Mouse (Mus musculus) limb, embryonic 14.5 days (tissue): Measurements from ENCODE around the gene Gm43738. TPM values are rescaled to one million over a fixed set of nuclear protein-coding genes. Genes with fewer than 3 reads are reported as not detected.

Experiments used
- ATAC-seq: fragments of 200-750 bp; cut with Nextera tagmentation; 2 replicates; pipeline ENCODE4 v1.8.0; 2017; ENCODE audit warnings: low read depth, moderate number of reproducible peaks, moderate TSS enrichment; ENCODE audit not compliant: low FRiP score
- DNase-seq: peaks from one replicate; pipeline ENCODE4 v3.0.0-alpha.2; 2015; ENCODE audit warnings: low spot score
- H3K27ac ChIP-seq: fragments of 300-500 bp; sonication (generic); replicated peaks from 2 replicates; pipeline ENCODE4 v1.5.1; 2014; ENCODE audit warnings: low read depth, mild to moderate bottlenecking, low read length, moderate library complexity, mixed read lengths
- H3K27me3 ChIP-seq: fragments of 300-500 bp; sonication (generic); 2 replicates; pipeline ENCODE4 v1.6.1; 2014; ENCODE audit warnings: low read length, mixed read lengths; ENCODE audit not compliant: control insufficient read depth, insufficient read depth
- H3K36me3 ChIP-seq: fragments of 300-500 bp; sonication (generic); 2 replicates; pipeline ENCODE4 v1.6.1; 2014; ENCODE audit warnings: mild to moderate bottlenecking, low read length, moderate library complexity, mixed read lengths; ENCODE audit not compliant: control insufficient read depth, insufficient read depth
- H3K4me1 ChIP-seq: fragments of 300-500 bp; sonication (generic); 2 replicates; pipeline ENCODE4 v1.6.1; 2014; ENCODE audit warnings: antibody characterized with exemption, low read length, mixed read lengths; ENCODE audit not compliant: control insufficient read depth, insufficient read depth
- H3K4me2 ChIP-seq: fragments of 300-500 bp; sonication (generic); replicated peaks from 2 replicates; pipeline ENCODE4 v1.6.1; 2014; ENCODE audit warnings: low read depth, mild to moderate bottlenecking, low read length, moderate library complexity; ENCODE audit not compliant: severe bottlenecking
- H3K4me3 ChIP-seq: fragments of 300-500 bp; sonication (generic); replicated peaks from 2 replicates; pipeline ENCODE4 v1.5.1; 2014; ENCODE audit warnings: low read length
- H3K9ac ChIP-seq: fragments of 300-500 bp; sonication (generic); 2 replicates; pipeline ENCODE4 v1.6.1; 2014; ENCODE audit warnings: mild to moderate bottlenecking, low read depth, low read length, moderate library complexity; ENCODE audit not compliant: severe bottlenecking
- H3K9me3 ChIP-seq: fragments of 300-500 bp; sonication (generic); 2 replicates; pipeline ENCODE4 v1.6.1; 2016; ENCODE audit warnings: low read length; ENCODE audit not compliant: control insufficient read depth
- POLR2A ChIP-seq: fragments of 200-500 bp; IDR thresholded peaks from 2 replicates; pipeline ENCODE4 v1.8.0; 2012; ENCODE audit warnings: inconsistent platforms, mild to moderate bottlenecking, moderate library complexity, borderline replicate concordance; ENCODE audit not compliant: insufficient read depth, insufficient read length; ENCODE audit errors: extremely low read depth
- WGBS: fragments of 180-500 bp; shearing (Covaris S2); extraction: QIAGEN DNeasy Blood & Tissue Kit; methylation state at CpG from one replicate; pipeline ENCODE4 v1.1.7; 2014; 5-methylcytosine and 5-hydroxymethylcytosine counted together
- polyA plus RNA-seq, 2 experiments: library from polyadenylated mRNA; depleted of rRNA in 1 of 2; stranded (reverse) in 1 of 2; unstranded in 1 of 2; fragments of >200 nt; fragmentation: Nextera tagmentation in 1 of 2; extraction: Ambion mirVana in 1 of 2; gene quantifications; 2 replicates each; pipeline versions ENCODE4 v1.2.1 to v1.2.3; 2012 to 2014

Gene Gm43738
- polyA plus RNA-seq, 2 experiments: 0.03 TPM; not detected in 1

GRCm38 (mm10) chr3:89077383-89077782 is 23.5 kb downstream of the Gm43738 start:
- Histone ChIP-seq H3K27ac (no peak overlapping the region), H3K36me3 (peaks cover 81% of the 10 kb centered on the region), H3K4me3 (no peak overlapping the region), H3K4me2 (no peak overlapping the region), H3K9me3 (no peaks in the 10 kb centered on the region), H3K27me3 (no peaks in the 10 kb centered on the region), H3K9ac (no peak overlapping the region), H3K4me1 (no peaks in the 10 kb centered on the region)
- no peak for DNase-seq
- 92% methylated on average over 9 of the region's 9 CpGs for WGBS
- TF ChIP-seq POLR2A: no peak
- ATAC-seq: no peak

GRCm38 (mm10) chr3:89067265-89067664 is 33.6 kb downstream of the Gm43738 start:
- no peak for TF ChIP-seq POLR2A
- no peak for DNase-seq
- Histone ChIP-seq H3K27me3 (no peaks in the 10 kb centered on the region), H3K4me1 (no peaks in the 10 kb centered on the region), H3K9me3 (no peaks in the 10 kb centered on the region), H3K36me3 (peaks cover 92% of the 10 kb centered on the region), H3K27ac (no peak overlapping the region), H3K4me2 (no peak overlapping the region), H3K9ac (no peak overlapping the region), H3K4me3 (no peak overlapping the region)
- ATAC-seq: no peak

- no peak for TF ChIP-seq POLR2A
- no peaks in the 10 kb centered on the region for H3K4me1 ChIP-seq
- H3K36me3 ChIP-seq: peaks cover 91% of the 10 kb centered on the region
- no peak for DNase-seq
- no peak for ATAC-seq
- H3K27ac ChIP-seq: no peak overlapping the region
- H3K4me2 ChIP-seq: no peak overlapping the region
- 87% methylated on average over 3 of the region's 3 CpGs for WGBS
- H3K27me3 ChIP-seq: no peaks in the 10 kb centered on the region
- no peak overlapping the region for H3K9ac ChIP-seq
- no peaks in the 10 kb centered on the region for H3K9me3 ChIP-seq
- no peak overlapping the region for H3K4me3 ChIP-seq
Observed at GRCm38 (mm10) chr3:89061696-89062095, 39.2 kb downstream of the Gm43738 start.

- H3K9me3 ChIP-seq: no peaks in the 10 kb centered on the region
- no peak overlapping the region for H3K9ac ChIP-seq
- no peak overlapping the region for H3K27ac ChIP-seq
- H3K36me3 ChIP-seq: peaks cover 94% of the 10 kb centered on the region
- H3K4me2 ChIP-seq: no peak overlapping the region
- ATAC-seq: no peak
- no peaks in the 10 kb centered on the region for H3K4me1 ChIP-seq
- no peaks in the 10 kb centered on the region for H3K27me3 ChIP-seq
- no peak for DNase-seq
- 92% methylated on average over 3 of the region's 3 CpGs for WGBS
- H3K4me3 ChIP-seq: no peak overlapping the region
- no peak for TF ChIP-seq POLR2A
Observed at GRCm38 (mm10) chr3:89058783-89059182, 42.1 kb downstream of the Gm43738 start.

GRCm38 (mm10) chr3:89058361-89058760 is 42.5 kb downstream of the Gm43738 start:
- Histone ChIP-seq H3K4me2 (no peak overlapping the region), H3K9me3 (no peaks in the 10 kb centered on the region), H3K36me3 (peaks cover 92% of the 10 kb centered on the region), H3K27me3 (no peaks in the 10 kb centered on the region), H3K4me1 (no peaks in the 10 kb centered on the region), H3K27ac (no peak overlapping the region), H3K9ac (no peak overlapping the region), H3K4me3 (no peak overlapping the region)
- 95% methylated on average over 9 of the region's 9 CpGs for WGBS
- no peak for DNase-seq
- TF ChIP-seq POLR2A: no peak
- no peak for ATAC-seq

GRCm38 (mm10) chr3:89043359-89043758 is 57.5 kb downstream of the Gm43738 start:
- no peak for TF ChIP-seq POLR2A
- DNase-seq (no peak), ATAC-seq (no peak)
- H3K27ac ChIP-seq: no peak overlapping the region
- peaks cover 84% of the 10 kb centered on the region for H3K36me3 ChIP-seq
- no peak overlapping the region for H3K9ac ChIP-seq
- H3K9me3 ChIP-seq: no peaks in the 10 kb centered on the region
- no peak overlapping the region for H3K4me3 ChIP-seq
- no peak overlapping the region for H3K4me2 ChIP-seq
- WGBS: 94% methylated on average over 4 of the region's 4 CpGs
- H3K4me1 ChIP-seq: no peaks in the 10 kb centered on the region
- no peaks in the 10 kb centered on the region for H3K27me3 ChIP-seq

Other genes with a start within 250 kb of the Gm43738 start
- gene Msto1, start 187.1 kb downstream of the Gm43738 start, polyA plus RNA-seq (2012; rRNA removed): 49.9 and 57.8 TPM in 2 replicates
- 43.0 and 47.0 TPM in 2 replicates for gene Msto1, start 187.1 kb downstream of the Gm43738 start, polyA plus RNA-seq (2014; fragmentation: Nextera tagmentation; extraction: Ambion mirVana)
- 19.6 and 21.1 TPM in 2 replicates for gene Ash1l, start 150.5 kb downstream of the Gm43738 start, polyA plus RNA-seq (2012; rRNA removed)
- 21.5 and 25.0 TPM in 2 replicates for gene Ash1l, start 150.5 kb downstream of the Gm43738 start, polyA plus RNA-seq (2014; fragmentation: Nextera tagmentation; extraction: Ambion mirVana)
- gene Dap3, start 149.9 kb downstream of the Gm43738 start, polyA plus RNA-seq (2012; rRNA removed): 75.3 and 113 TPM in 2 replicates
- gene Dap3, start 149.9 kb downstream of the Gm43738 start, polyA plus RNA-seq (2014; fragmentation: Nextera tagmentation; extraction: Ambion mirVana): 138 and 140 TPM in 2 replicates
- gene Rusc1, start 7.8 kb downstream of the Gm43738 start, polyA plus RNA-seq (2012; rRNA removed): 56.6 and 64.2 TPM in 2 replicates
- gene Rusc1, start 7.8 kb downstream of the Gm43738 start, polyA plus RNA-seq (2014; fragmentation: Nextera tagmentation; extraction: Ambion mirVana): 24.8 and 27.5 TPM in 2 replicates
- gene Fdps, start 860 bp upstream of the Gm43738 start, polyA plus RNA-seq (2012; rRNA removed): 118 and 119 TPM in 2 replicates
- gene Fdps, start 860 bp upstream of the Gm43738 start, polyA plus RNA-seq (2014; fragmentation: Nextera tagmentation; extraction: Ambion mirVana): 172 and 215 TPM in 2 replicates
- 0.27 and 0.50 TPM in 2 replicates for gene Pklr, start 35.0 kb upstream of the Gm43738 start, polyA plus RNA-seq (2012; rRNA removed)
- gene Pklr, start 35.0 kb upstream of the Gm43738 start, polyA plus RNA-seq (2014; fragmentation: Nextera tagmentation; extraction: Ambion mirVana): 0.14 and 0.23 TPM in 2 replicates
- gene Hcn3, start 59.1 kb upstream of the Gm43738 start, polyA plus RNA-seq (2012; rRNA removed): 4.6 and 8.9 TPM in 2 replicates
- gene Hcn3, start 59.1 kb upstream of the Gm43738 start, polyA plus RNA-seq (2014; fragmentation: Nextera tagmentation; extraction: Ambion mirVana): 1.5 and 1.6 TPM in 2 replicates
- gene Clk2, start 63.7 kb upstream of the Gm43738 start, polyA plus RNA-seq (2012; rRNA removed): 152 and 155 TPM in 2 replicates
- 26.5 and 34.2 TPM in 2 replicates for gene Clk2, start 63.7 kb upstream of the Gm43738 start, polyA plus RNA-seq (2014; fragmentation: Nextera tagmentation; extraction: Ambion mirVana)
- 114 and 156 TPM in 2 replicates for gene Scamp3, start 76.4 kb upstream of the Gm43738 start, polyA plus RNA-seq (2012; rRNA removed)
- 93.9 and 96.0 TPM in 2 replicates for gene Scamp3, start 76.4 kb upstream of the Gm43738 start, polyA plus RNA-seq (2014; fragmentation: Nextera tagmentation; extraction: Ambion mirVana)
- gene Fam189b, start 82.0 kb upstream of the Gm43738 start, polyA plus RNA-seq (2012; rRNA removed): 95.5 and 124 TPM in 2 replicates
- 34.5 and 34.8 TPM in 2 replicates for gene Fam189b, start 82.0 kb upstream of the Gm43738 start, polyA plus RNA-seq (2014; fragmentation: Nextera tagmentation; extraction: Ambion mirVana)
- gene Gba, start 101.8 kb upstream of the Gm43738 start, polyA plus RNA-seq (2012; rRNA removed): 51.2 and 68.0 TPM in 2 replicates
- 48.1 and 53.3 TPM in 2 replicates for gene Gba, start 101.8 kb upstream of the Gm43738 start, polyA plus RNA-seq (2014; fragmentation: Nextera tagmentation; extraction: Ambion mirVana)
- 229 and 244 TPM in 2 replicates for gene Thbs3, start 114.1 kb upstream of the Gm43738 start, polyA plus RNA-seq (2012; rRNA removed)
- gene Thbs3, start 114.1 kb upstream of the Gm43738 start, polyA plus RNA-seq (2014; fragmentation: Nextera tagmentation; extraction: Ambion mirVana): 78.9 and 83.0 TPM in 2 replicates
- gene Mtx1, start 126.0 kb upstream of the Gm43738 start, polyA plus RNA-seq (2012; rRNA removed): 196 and 211 TPM in 2 replicates
- gene Mtx1, start 126.0 kb upstream of the Gm43738 start, polyA plus RNA-seq (2014; fragmentation: Nextera tagmentation; extraction: Ambion mirVana): 159 and 163 TPM in 2 replicates
- gene Muc1, start 128.0 kb upstream of the Gm43738 start, polyA plus RNA-seq (2012; rRNA removed): 5.6 and 7.0 TPM in 2 replicates
- gene Muc1, start 128.0 kb upstream of the Gm43738 start, polyA plus RNA-seq (2014; fragmentation: Nextera tagmentation; extraction: Ambion mirVana): 0.55 and 1.1 TPM in 2 replicates
- gene Krtcap2, start 144.9 kb upstream of the Gm43738 start, polyA plus RNA-seq (2012; rRNA removed): 121 and 153 TPM in 2 replicates
- 352 and 353 TPM in 2 replicates for gene Krtcap2, start 144.9 kb upstream of the Gm43738 start, polyA plus RNA-seq (2014; fragmentation: Nextera tagmentation; extraction: Ambion mirVana)
- 19.0 and 25.4 TPM in 2 replicates for gene Trim46, start 145.2 kb upstream of the Gm43738 start, polyA plus RNA-seq (2012; rRNA removed)
- gene Trim46, start 145.2 kb upstream of the Gm43738 start, polyA plus RNA-seq (2014; fragmentation: Nextera tagmentation; extraction: Ambion mirVana): 3.9 and 4.7 TPM in 2 replicates
- 313 and 432 TPM in 2 replicates for gene Dpm3, start 158.3 kb upstream of the Gm43738 start, polyA plus RNA-seq (2012; rRNA removed)
- gene Dpm3, start 158.3 kb upstream of the Gm43738 start, polyA plus RNA-seq (2014; fragmentation: Nextera tagmentation; extraction: Ambion mirVana): 165 and 173 TPM in 2 replicates
- gene Slc50a1, start 169.5 kb upstream of the Gm43738 start, polyA plus RNA-seq (2012; rRNA removed): 150 and 198 TPM in 2 replicates
- gene Slc50a1, start 169.5 kb upstream of the Gm43738 start, polyA plus RNA-seq (2014; fragmentation: Nextera tagmentation; extraction: Ambion mirVana): 90.8 and 95.6 TPM in 2 replicates
- gene Efna1, start 180.0 kb upstream of the Gm43738 start, polyA plus RNA-seq (2012; rRNA removed): 51.7 and 52.2 TPM in 2 replicates
- 42.2 and 48.1 TPM in 2 replicates for gene Efna1, start 180.0 kb upstream of the Gm43738 start, polyA plus RNA-seq (2014; fragmentation: Nextera tagmentation; extraction: Ambion mirVana)
- gene Efna3, start 221.9 kb upstream of the Gm43738 start, polyA plus RNA-seq (2012; rRNA removed): 38.1 and 48.5 TPM in 2 replicates
- gene Efna3, start 221.9 kb upstream of the Gm43738 start, polyA plus RNA-seq (2014; fragmentation: Nextera tagmentation; extraction: Ambion mirVana): 32.1 and 34.4 TPM in 2 replicates
- 56.5 and 67.1 TPM in 2 replicates for gene Efna4, start 236.9 kb upstream of the Gm43738 start, polyA plus RNA-seq (2012; rRNA removed)
- gene Efna4, start 236.9 kb upstream of the Gm43738 start, polyA plus RNA-seq (2014; fragmentation: Nextera tagmentation; extraction: Ambion mirVana): 32.0 and 34.2 TPM in 2 replicates
- 80.4 and 97.6 TPM in 2 replicates for gene Adam15, start 248.9 kb upstream of the Gm43738 start, polyA plus RNA-seq (2012; rRNA removed)
- gene Adam15, start 248.9 kb upstream of the Gm43738 start, polyA plus RNA-seq (2014; fragmentation: Nextera tagmentation; extraction: Ambion mirVana): 45.9 and 48.2 TPM in 2 replicates